Mouse (Mus musculus) MEL (cell line): ENCODE measurements at regions not wholly inside any gene's neighbourhood (a gene's known extent, or its start where the extent isn't known, plus 50 kb on each side); places are given as distances from the start of the nearest gene placed in this dataset.

Source experiments
- DNase-seq: peaks from one replicate; pipeline ENCODE4 v3.0.0; 2011; ENCODE audit warnings: low read depth, low spot score
- H3K27ac ChIP-seq: 2 replicates; pipeline ENCODE4 v1.5.1; 2012; ENCODE audit warnings: low read depth, mild to moderate bottlenecking, control low read depth, low read length, moderate library complexity; ENCODE audit not compliant: control insufficient read depth
- H3K27me3 ChIP-seq, 2 experiments: fragments of 150-350 bp in 1 of 2; sonication (generic) in 1 of 2; 2 replicates each; pipeline ENCODE4 v1.6.1; 2012; ENCODE audit warnings: low read length in 2 of 2, mild to moderate bottlenecking in 2 of 2, improper control_type of control experiment in 1 of 2, moderate library complexity in 1 of 2; ENCODE audit not compliant: insufficient read depth in 2 of 2, control insufficient read depth in 1 of 2
- H3K36me3 ChIP-seq, 2 experiments: 2 replicates each; pipeline ENCODE4 v1.6.1; 2012 to 2014; ENCODE audit warnings: low read length in 2 of 2, improper control_type of control experiment in 1 of 2, inconsistent platforms in 1 of 2, mild to moderate bottlenecking in 1 of 2; ENCODE audit not compliant: insufficient read depth in 2 of 2, control insufficient read depth in 1 of 2
- H3K4me1 ChIP-seq, 2 experiments: fragments of 150-350 bp in 1 of 2; sonication (generic) in 1 of 2; 2 replicates each; pipeline ENCODE4 v1.6.1; 2012; ENCODE audit warnings: low read length in 2 of 2, improper control_type of control experiment in 1 of 2, mild to moderate bottlenecking in 1 of 2; ENCODE audit not compliant: insufficient read depth in 2 of 2, control insufficient read depth in 1 of 2
- H3K4me3 ChIP-seq, 2 experiments: fragments of 150-350 bp in 1 of 2; sonication (generic) in 1 of 2; 2 replicates each; pipeline ENCODE4 v1.5.1; 2012; ENCODE audit warnings: low read depth in 2 of 2, low read length in 2 of 2, mild to moderate bottlenecking in 2 of 2, moderate library complexity in 2 of 2, control low read depth in 1 of 2, improper control_type of control experiment in 1 of 2; ENCODE audit not compliant: control insufficient read depth in 1 of 2, insufficient read depth in 1 of 2
- H3K79me2 ChIP-seq: 2 replicates; pipeline ENCODE4 v1.6.1; 2012; ENCODE audit warnings: mild to moderate bottlenecking, low read length, moderate library complexity; ENCODE audit not compliant: control insufficient read depth, poor library complexity, insufficient read depth
- H3K9ac ChIP-seq: 2 replicates; pipeline ENCODE4 v1.6.1; 2012; ENCODE audit warnings: low read depth, mild to moderate bottlenecking, control low read depth, low read length, moderate library complexity; ENCODE audit not compliant: control insufficient read depth, poor library complexity, severe bottlenecking
- H3K9me3 ChIP-seq: fragments of 150-350 bp; sonication (generic); replicated peaks from 2 replicates; pipeline ENCODE4 v1.6.1; 2012; ENCODE audit warnings: mild to moderate bottlenecking, low read length, improper control_type of control experiment, moderate library complexity; ENCODE audit not compliant: insufficient read depth
- BHLHE40 ChIP-seq: IDR thresholded peaks from 2 replicates; pipeline ENCODE4 v1.6.1; 2012; ENCODE audit warnings: low read depth, mild to moderate bottlenecking, inconsistent platforms, low read length, improper control_type of control experiment, borderline replicate concordance
- CTCF ChIP-seq, 3 experiments: IDR thresholded peaks in 2 of 3; conservative IDR thresholded peaks in 1 of 3; 2 replicates each; pipeline ENCODE4 v1.5.1; 2011 to 2012; ENCODE audit warnings: low read length in 3 of 3, low read depth in 2 of 3, mild to moderate bottlenecking in 2 of 3, improper control_type of control experiment in 1 of 3, inconsistent platforms in 1 of 3, mixed read lengths in 1 of 3, moderate library complexity in 1 of 3; ENCODE audit not compliant: control insufficient read depth in 1 of 3, insufficient read depth in 1 of 3, poor library complexity in 1 of 3, severe bottlenecking in 1 of 3
- ETS1 ChIP-seq: IDR thresholded peaks from 2 replicates; pipeline ENCODE4 v1.6.1; 2012; ENCODE audit warnings: low read depth, mild to moderate bottlenecking, inconsistent platforms, low read length, improper control_type of control experiment, moderate library complexity
- GABPA ChIP-seq: IDR thresholded peaks from 2 replicates; pipeline ENCODE4 v1.6.1; 2012; ENCODE audit warnings: low read depth, mild to moderate bottlenecking, inconsistent platforms, low read length, improper control_type of control experiment, moderate library complexity
- GATA1 ChIP-seq: IDR thresholded peaks from 2 replicates; pipeline ENCODE4 v1.6.1; 2011; ENCODE audit warnings: low read depth, low read length, improper control_type of control experiment
- JUND ChIP-seq: IDR thresholded peaks from 2 replicates; pipeline ENCODE4 v1.6.1; 2011; ENCODE audit warnings: low read depth, mild to moderate bottlenecking, improper control_type of control experiment, low read length
- KAT2A ChIP-seq: conservative IDR thresholded peaks from 2 replicates; pipeline ENCODE4 v1.6.1; 2012; ENCODE audit warnings: low read depth, low read length, improper control_type of control experiment, inconsistent platforms
- MAFK ChIP-seq: IDR thresholded peaks from 2 replicates; pipeline ENCODE4 v1.6.1; 2011; ENCODE audit warnings: low read depth, mild to moderate bottlenecking, low read length, improper control_type of control experiment, borderline replicate concordance
- MAZ ChIP-seq: IDR thresholded peaks from 2 replicates; pipeline ENCODE4 v1.6.1; 2012; ENCODE audit warnings: low read depth, mild to moderate bottlenecking, inconsistent platforms, low read length, improper control_type of control experiment
- NELFE ChIP-seq: IDR thresholded peaks from 2 replicates; pipeline ENCODE4 v1.6.1; 2011; ENCODE audit warnings: low read depth, low read length, improper control_type of control experiment
- POLR2AphosphoS2 ChIP-seq: IDR thresholded peaks from 2 replicates; pipeline ENCODE4 v1.6.1; 2011; ENCODE audit warnings: low read length, improper control_type of control experiment
- POLR2AphosphoS5 ChIP-seq: IDR thresholded peaks from 2 replicates; pipeline ENCODE4 v1.6.1; 2012; ENCODE audit warnings: low read depth, borderline replicate concordance, mild to moderate bottlenecking, inconsistent platforms, low read length, moderate library complexity, mixed read lengths
- RAD21 ChIP-seq: IDR thresholded peaks from 2 replicates; pipeline ENCODE4 v1.6.1; 2011; ENCODE audit warnings: mild to moderate bottlenecking, low read depth, low read length, improper control_type of control experiment
- RCOR1 ChIP-seq: IDR thresholded peaks from 2 replicates; pipeline ENCODE4 v1.6.1; 2012; ENCODE audit warnings: low read depth, mild to moderate bottlenecking, inconsistent platforms, low read length, improper control_type of control experiment
- SIN3A ChIP-seq: IDR thresholded peaks from 2 replicates; pipeline ENCODE4 v1.6.1; 2012; ENCODE audit warnings: low read length, improper control_type of control experiment, inconsistent platforms
- TAL1 ChIP-seq: IDR thresholded peaks from 2 replicates; pipeline ENCODE4 v1.6.1; 2012; ENCODE audit warnings: mild to moderate bottlenecking, inconsistent platforms, low read length, moderate library complexity, mixed read lengths
- TBP ChIP-seq: IDR thresholded peaks from 2 replicates; pipeline ENCODE4 v1.8.0; 2011; ENCODE audit warnings: low read depth, low read length, improper control_type of control experiment
- TCF12 ChIP-seq: IDR thresholded peaks from 2 replicates; pipeline ENCODE4 v1.6.1; 2014; ENCODE audit warnings: low read depth, mild to moderate bottlenecking, inconsistent platforms, low read length, improper control_type of control experiment, moderate library complexity
- USF1 ChIP-seq: IDR thresholded peaks from 2 replicates; pipeline ENCODE4 v1.6.1; 2014; ENCODE audit warnings: low read depth, mild to moderate bottlenecking, inconsistent platforms, low read length, improper control_type of control experiment, moderate library complexity
- USF2 ChIP-seq, 2 experiments: IDR thresholded peaks; 2 replicates each; pipeline ENCODE4 v1.6.1; 2011 to 2012; ENCODE audit warnings: improper control_type of control experiment in 2 of 2, low read length in 2 of 2, borderline replicate concordance in 1 of 2, inconsistent platforms in 1 of 2, low read depth in 1 of 2, mild to moderate bottlenecking in 1 of 2; ENCODE audit not compliant: insufficient read depth in 1 of 2
- ZC3H11A ChIP-seq: IDR thresholded peaks from 2 replicates; pipeline ENCODE4 v1.6.1; 2012; ENCODE audit warnings: low read depth, mild to moderate bottlenecking, inconsistent platforms, low read length, improper control_type of control experiment
- ZKSCAN1 ChIP-seq: IDR thresholded peaks from 2 replicates; pipeline ENCODE4 v1.6.1; 2012; ENCODE audit warnings: low read depth, mild to moderate bottlenecking, inconsistent platforms, low read length, improper control_type of control experiment, moderate library complexity
- ZMIZ1 ChIP-seq: IDR thresholded peaks from 2 replicates; pipeline ENCODE4 v1.6.1; 2012; ENCODE audit warnings: low read depth, mild to moderate bottlenecking, inconsistent platforms, low read length, improper control_type of control experiment, moderate library complexity
- ZNF384 ChIP-seq: IDR thresholded peaks from 2 replicates; pipeline ENCODE4 v1.6.1; 2012; ENCODE audit warnings: low read depth, mild to moderate bottlenecking, inconsistent platforms, low read length, improper control_type of control experiment

DNA sequence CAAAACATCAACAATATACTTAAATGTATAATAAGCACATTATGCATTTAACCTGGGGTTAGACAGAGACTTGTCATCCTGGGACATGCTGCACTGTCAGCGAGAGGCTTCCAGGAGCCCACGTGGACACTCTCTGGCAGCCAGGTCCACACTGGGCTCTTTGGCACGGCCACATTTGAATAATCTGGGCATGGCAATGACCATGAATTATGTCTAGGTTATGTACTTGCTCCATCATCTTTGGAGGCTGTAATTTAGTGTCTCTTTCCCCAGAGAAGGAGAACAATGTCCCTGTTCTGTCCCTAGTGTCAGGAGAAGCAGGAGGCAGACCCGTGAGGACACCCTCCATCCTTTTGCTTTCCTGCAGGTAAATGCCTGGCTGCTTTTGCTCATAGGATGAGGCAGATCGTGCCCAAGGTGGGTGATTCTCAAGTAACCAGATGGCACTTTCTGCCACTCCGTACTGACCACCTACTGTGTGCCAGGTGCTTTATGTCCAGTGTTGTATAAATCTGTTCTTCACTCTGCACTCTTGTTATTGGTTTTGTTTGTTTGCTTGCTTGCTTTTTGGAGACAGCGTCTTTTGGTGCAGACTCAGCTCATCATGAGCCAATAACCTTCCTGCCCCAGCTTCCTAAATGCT lies 56.2 kb upstream of the Car12 start:
- no peak for DNase-seq
- Histone ChIP-seq H3K27ac (no peak overlapping the region), H3K9me3 (no peaks in the 10 kb centered on the region), H3K9ac (no peak overlapping the region)
- TF ChIP-seq ZKSCAN1 (no peak), POLR2AphosphoS2 (no peak), MAFK (no peak), TCF12 (no peak), BHLHE40 (no peak), CTCF (IDR thresholded peaks at IDR 0.05 in 2 of 3, conservative IDR thresholded peaks at IDR 0.05 in 1 of 3; ENCODE audit: control insufficient read depth in 1 of 3, insufficient read depth in 1 of 3, low read depth in 2 of 3, low read length in 3 of 3, poor library complexity in 1 of 3, severe bottlenecking in 1 of 3) (no peak), GATA1 (no peak), SIN3A (no peak), GABPA (no peak), ETS1 (no peak), ZMIZ1 (no peak), POLR2AphosphoS5 (no peak), ZNF384 (no peak), NELFE (no peak), TAL1 (no peak), KAT2A (no peak), USF2 (IDR thresholded peaks at IDR 0.05; ENCODE audit: borderline replicate concordance in 1 of 2, insufficient read depth in 1 of 2, low read depth in 1 of 2, low read length in 2 of 2) (no peak), RCOR1 (no peak), TBP (no peak)
- TF ChIP-seq, all 39 proteins: peak for 0
- Histone ChIP-seq H3K36me3 (no peaks in the 10 kb centered on the region), H3K4me3 (no peak overlapping the region), H3K79me2 (no peaks in the 10 kb centered on the region), H3K4me1 (no peaks in the 10 kb centered on the region), H3K27me3 (peaks cover 3 to 14% of the 10 kb centered on the region in 2 experiments; a peak in 3 of 4 replicates)

DNA sequence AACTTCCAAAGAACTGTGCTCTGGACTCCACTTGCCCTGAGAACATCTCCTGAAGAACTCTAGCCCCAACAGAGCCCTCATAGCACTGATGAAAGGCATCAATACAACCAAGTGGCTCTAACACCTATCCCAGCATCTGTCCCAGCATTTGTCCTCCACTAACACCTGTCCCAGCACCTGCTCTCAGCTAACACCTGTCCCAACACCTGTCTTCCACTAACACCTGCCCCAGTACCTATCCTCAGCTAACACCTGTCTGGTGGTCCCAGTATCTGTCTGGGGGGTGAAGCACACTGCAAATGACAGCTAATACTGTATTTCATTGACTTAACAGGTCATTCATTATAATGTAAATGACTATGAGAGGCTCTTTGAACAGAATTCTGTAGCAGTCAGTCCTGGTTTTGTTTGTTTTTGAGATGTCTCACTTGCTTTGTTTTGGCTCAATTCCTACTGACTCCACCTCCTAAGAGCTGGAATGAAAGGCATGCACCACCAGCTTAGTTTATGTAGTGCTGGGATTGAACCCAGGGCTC lies 54.7 kb upstream of the Car12 start:
- no peak overlapping the region for H3K9ac ChIP-seq
- DNase-seq: no peak
- no peaks in the 10 kb centered on the region for H3K36me3 ChIP-seq
- no peaks in the 10 kb centered on the region for H3K9me3 ChIP-seq
- TF ChIP-seq USF1 (no peak), JUND (no peak), ZC3H11A (no peak), MAZ (no peak), TBP (no peak), RAD21 (no peak), ETS1 (no peak), BHLHE40 (no peak)
- TF ChIP-seq, all 39 proteins: peak for 0
- Histone ChIP-seq H3K27ac (no peak overlapping the region), H3K79me2 (no peaks in the 10 kb centered on the region), H3K4me3 (no peak overlapping the region), H3K27me3 (peaks cover 2 to 14% of the 10 kb centered on the region in 2 experiments; a peak in 3 of 4 replicates), H3K4me1 (no peaks in the 10 kb centered on the region)
